Mouse (Mus musculus): Measurements from ENCODE around the gene Tex35.

GRCm38 (mm10) chr1:157092622-157093021 lies 15.9 kb downstream of the Tex35 start:
- TF ChIP-seq CTCF (IDR thresholded peaks at IDR 0.05; ENCODE audit: borderline replicate concordance, control insufficient read depth, extremely low read depth, insufficient read depth, low read length, poor library complexity) (no peak), POLR2A (IDR thresholded peaks at IDR 0.05; ENCODE audit: control insufficient read depth, extremely low read depth, insufficient read depth, low read length, poor library complexity) (no peak)

All from thymus, adult 2 months (tissue).